Mouse (Mus musculus): ENCODE measurements around the gene Cish. TPM values are rescaled to one million over a fixed set of nuclear protein-coding genes. Genes with fewer than 3 reads are reported as not detected.

The Cish gene
- total RNA-seq, 2 experiments from 2014 or later = 17.2 to 23.8 TPM

DNA sequence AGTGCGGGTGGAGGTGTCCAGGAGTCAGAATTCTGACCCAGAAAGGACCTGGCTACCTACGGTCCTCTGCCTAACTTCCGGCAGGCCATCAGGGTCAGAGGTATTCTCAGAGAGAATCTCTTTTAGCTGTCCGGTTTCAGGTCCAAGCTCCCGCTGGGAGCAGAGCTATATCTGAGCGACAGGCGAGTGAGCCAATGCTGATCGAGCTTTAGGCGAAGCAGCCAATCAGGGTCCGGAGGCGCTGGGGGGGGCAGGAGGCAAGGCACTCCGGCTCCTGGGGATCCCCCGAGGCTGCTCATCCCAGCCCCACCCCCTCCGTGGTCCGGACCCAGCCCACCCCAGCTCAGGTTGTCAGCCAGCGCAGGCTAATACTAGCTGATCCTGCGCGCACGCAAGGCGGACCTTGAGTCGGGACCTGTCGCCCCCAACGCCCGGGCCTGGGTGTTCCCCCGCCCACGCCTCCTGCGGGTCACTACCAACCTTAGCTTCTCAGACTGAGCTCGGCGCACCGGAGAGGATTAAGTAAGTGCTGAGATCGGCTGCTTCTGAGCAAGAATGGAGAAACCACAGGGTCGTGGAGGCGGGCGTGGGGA lies 44.5 kb downstream of the Cish start, which contains the start of gene 6430571L13Rik:
Gene 6430571L13Rik (plus strand): TSS at position 336 of the 593 bp plus-strand sequence.
- intact Hi-C loops (cut with DNase I; ENCODE audit: low total_unique reads) = no loop called here
- DNase-seq = peak; percentile 94

DNA sequence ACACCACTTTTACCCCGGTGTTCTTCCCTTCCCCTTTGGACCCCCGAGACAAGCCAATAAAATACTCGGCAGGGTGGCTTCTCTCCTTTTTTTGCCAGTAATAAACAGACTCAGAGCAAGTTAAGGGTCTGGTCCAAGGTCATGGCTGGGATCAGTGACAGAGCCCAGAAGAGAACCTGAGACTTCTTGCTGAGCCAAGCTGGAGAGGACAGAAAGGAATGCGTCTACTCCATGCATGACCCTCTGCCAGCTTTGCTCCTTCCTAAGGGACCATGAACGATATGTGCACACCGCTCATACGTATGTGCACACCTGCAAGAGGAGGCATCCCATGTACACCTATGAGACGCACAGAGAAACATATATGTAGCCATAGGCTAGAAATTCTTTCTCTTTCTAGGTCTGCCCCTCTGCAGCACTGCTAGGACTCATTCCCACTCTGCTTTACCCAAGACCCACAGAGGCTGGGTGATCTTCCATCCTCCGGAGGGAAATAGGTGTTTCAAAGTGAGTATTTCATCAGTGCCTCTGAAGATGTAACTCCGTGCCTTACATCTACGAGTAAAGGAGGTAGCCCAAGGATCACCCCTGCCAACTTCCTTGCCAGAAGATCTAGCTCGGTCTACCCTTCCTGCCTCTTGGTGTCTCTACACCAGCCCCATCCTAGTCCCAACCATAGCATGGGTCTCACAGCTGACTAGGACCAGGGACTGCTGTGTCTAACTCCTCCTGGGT lies 45.3 kb downstream of the Cish start:
- peak; percentile 32 for DNase-seq
- intact Hi-C loops (cut with DNase I; ENCODE audit: low total_unique reads) = no loop called here

DNA sequence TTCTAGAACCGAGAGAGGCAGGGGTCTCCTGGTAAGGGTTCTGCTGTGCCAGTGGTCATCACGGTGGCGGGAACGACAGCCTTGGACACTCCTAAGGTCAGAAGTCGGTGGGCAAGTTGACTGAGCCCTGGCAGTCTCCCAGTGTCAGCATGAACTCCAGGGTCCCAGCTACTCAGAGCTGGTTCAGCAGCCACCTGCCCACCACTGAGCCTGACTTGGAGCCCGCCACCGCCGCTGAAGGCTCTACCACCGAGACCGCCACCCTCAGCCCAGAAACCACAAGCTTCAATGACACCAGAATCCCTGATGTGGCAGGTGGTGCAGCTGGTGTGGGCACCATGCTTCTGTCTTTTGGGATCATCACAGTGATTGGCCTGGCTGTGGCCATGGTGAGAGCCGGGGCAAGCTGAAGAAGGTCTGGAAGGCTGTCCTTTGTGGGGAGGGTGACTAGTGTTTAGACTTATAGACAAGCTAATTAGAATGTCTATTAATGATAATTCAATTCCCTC lies 46.4 kb downstream of the Cish start:
- intact Hi-C loops (cut with DNase I; ENCODE audit: low total_unique reads) = no loop called here
- no peak for DNase-seq

- DNase-seq = peak; percentile 59
- intact Hi-C loops (cut with DNase I; ENCODE audit: low total_unique reads) = no loop called here
These were observed 47.5 kb downstream of the Cish start for GRCm38 (mm10) chr9:107343146-107343943.

DNA sequence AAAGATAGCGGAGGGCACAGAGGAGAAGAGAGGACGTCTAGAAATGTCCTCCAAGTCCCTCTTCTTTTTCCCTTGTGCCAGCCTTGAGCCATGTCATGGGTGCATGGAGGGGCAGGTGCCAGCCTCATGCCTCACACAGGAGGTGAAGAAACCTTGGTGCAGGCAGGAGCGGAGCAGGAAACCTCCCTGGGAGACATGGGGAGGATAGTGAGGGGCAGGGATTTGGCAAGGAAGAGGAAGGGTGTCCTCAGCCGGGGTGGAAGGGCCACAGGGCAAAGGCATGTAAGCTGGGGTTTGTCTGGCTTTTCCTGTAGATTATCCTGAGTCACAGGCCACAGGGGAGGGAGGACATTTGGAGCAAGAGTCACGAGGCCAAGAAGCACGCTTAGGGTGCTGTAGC lies 48.2 kb downstream of the Cish start:
- intact Hi-C loops (cut with DNase I; ENCODE audit: low total_unique reads) = no loop called here

GRCm38 (mm10) chr9:107346081-107346480 lies 50.3 kb downstream of the Cish start:
- DNase-seq = no peak
- intact Hi-C loops (cut with DNase I; ENCODE audit: low total_unique reads) = no loop called here

More for the DNA sequence above, 48.2 kb downstream of the Cish start:
- no peak for DNase-seq

DNA sequence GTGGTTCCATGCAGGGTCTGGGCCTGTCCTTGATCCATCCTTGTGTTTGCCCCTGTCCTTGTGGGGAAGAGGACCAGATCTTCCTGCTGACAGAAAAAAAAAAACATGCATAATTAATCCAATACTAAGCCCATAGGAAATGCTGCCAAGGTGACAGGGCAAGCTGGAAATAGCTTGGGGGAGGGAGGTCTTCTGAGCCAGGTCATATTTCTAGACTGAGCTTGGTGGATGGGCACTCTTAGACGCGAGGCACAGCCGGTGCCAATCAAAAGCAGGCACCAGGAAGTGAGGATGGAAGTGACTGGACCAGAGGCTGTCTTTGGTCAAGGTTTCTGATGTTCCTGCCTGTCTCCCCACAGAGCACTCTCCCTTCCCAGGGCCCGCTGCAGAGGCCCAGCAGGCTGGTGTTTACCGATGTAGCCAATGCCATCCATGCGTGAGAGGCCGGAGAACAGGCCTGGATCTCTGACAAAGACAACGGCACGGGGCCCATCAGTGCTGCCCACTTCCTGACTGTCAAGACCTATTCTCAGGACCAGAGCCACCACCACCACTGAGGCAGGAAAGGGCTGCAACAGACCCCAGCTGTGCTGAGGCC lies 51.9 kb downstream of the Cish start:
- DNase-seq = no peak
- intact Hi-C loops (cut with DNase I; ENCODE audit: low total_unique reads) = no loop called here

- DNase-seq = no peak
- intact Hi-C loops (cut with DNase I; ENCODE audit: low total_unique reads) = no loop called here
These were observed 53.5 kb downstream of the Cish start for GRCm38 (mm10) chr9:107349321-107349720.

Other genes starting within 250 kb of the Cish start
- gene Dock3, start 64.1 kb upstream of the Cish start, total RNA-seq (2021) = not detected
- 10 to 100 TPM; 14.6 to 15.9 TPM for gene Mapkapk3, start 6.1 kb upstream of the Cish start, total RNA-seq (2021)
- gene Hemk1, start 42.3 kb downstream of the Cish start, total RNA-seq (2021) = 10 to 100 TPM; 12.0 to 13.2 TPM
- gene 6430571L13Rik, start 44.6 kb downstream of the Cish start, total RNA-seq (2021) = 10 to 100 TPM; 41.9 to 49.8 TPM
- 1 to 10 TPM in 1 of 2 experiments, under 1 TPM in 1; 0.78 to 1.0 TPM for gene Cacna2d2, start 103.6 kb downstream of the Cish start, total RNA-seq (2021)
- 10 to 100 TPM; 18.4 to 19.9 TPM for gene Tmem115, start 237.9 kb downstream of the Cish start, total RNA-seq (2021)
- gene Cyb561d2, start 246.2 kb downstream of the Cish start, total RNA-seq (2021) = 1 to 10 TPM; 2.2 to 2.5 TPM
- 1 to 10 TPM; 7.5 to 7.7 TPM for gene Nprl2, start 246.2 kb downstream of the Cish start, total RNA-seq (2021)

Data from gastrocnemius, postnatal 14 days (tissue).